Mouse (Mus musculus): Measurements from ENCODE around the gene Ms4a14.
"Not testable (repeated sequence)": the region's sequence is repeated elsewhere in the genome, so short reads cannot be mapped to it uniquely, and the experiment has no call there.

The Ms4a14 gene

GRCm38 (mm10) chr19:11262932-11263331 lies 51.3 kb downstream of the Ms4a14 start:
- DNase-seq, result not testable (repeated sequence)

GRCm38 (mm10) chr19:11261522-11261921 lies 52.7 kb downstream of the Ms4a14 start:
- no peak for DNase-seq
